Mouse (Mus musculus): ENCODE results near the gene Focad.

- no peak for TF ChIP-seq GATA1 (IDR thresholded peaks at IDR 0.05; ENCODE audit: low read length)
- no peak for TF ChIP-seq TAL1 (IDR thresholded peaks at IDR 0.05; ENCODE audit: low read length)
Measured at GRCm38 (mm10) chr4:88159256-88159655, 64.8 kb downstream of the Focad start.
